Mouse (Mus musculus) midbrain, embryonic 15.5 days (tissue): ENCODE data around the gene Crebrf. TPM values are rescaled to one million over a fixed set of nuclear protein-coding genes. Genes with fewer than 3 reads are reported as not detected.

Source experiments
- ATAC-seq: fragments of 200-750 bp; cut with Nextera tagmentation; replicated peaks from 2 replicates; pipeline ENCODE4 v1.8.0; 2017; ENCODE audit warnings: moderate TSS enrichment
- H3K27ac ChIP-seq: fragments of 300-500 bp; sonication (generic); 2 replicates; pipeline ENCODE4 v1.5.1; 2015; ENCODE audit warnings: mild to moderate bottlenecking, inconsistent platforms
- H3K27me3 ChIP-seq: fragments of 300-500 bp; sonication (generic); replicated peaks from 2 replicates; pipeline ENCODE4 v1.6.1; 2015; ENCODE audit warnings: inconsistent platforms
- H3K36me3 ChIP-seq: fragments of 300-500 bp; sonication (generic); replicated peaks from 2 replicates; pipeline ENCODE4 v1.6.1; 2015; ENCODE audit warnings: inconsistent platforms
- H3K4me1 ChIP-seq: fragments of 300-500 bp; sonication (generic); 2 replicates; pipeline ENCODE4 v1.6.1; 2015; ENCODE audit warnings: inconsistent platforms
- H3K4me2 ChIP-seq: fragments of 300-500 bp; sonication (generic); 2 replicates; pipeline ENCODE4 v1.6.1; 2015; ENCODE audit warnings: inconsistent platforms, mild to moderate bottlenecking, moderate library complexity
- H3K4me3 ChIP-seq: fragments of 300-500 bp; sonication (generic); 2 replicates; pipeline ENCODE4 v1.5.1; 2015; ENCODE audit warnings: mild to moderate bottlenecking, inconsistent platforms
- H3K9ac ChIP-seq: fragments of 300-500 bp; sonication (generic); 2 replicates; pipeline ENCODE4 v1.6.1; 2015; ENCODE audit warnings: mild to moderate bottlenecking, inconsistent platforms
- H3K9me3 ChIP-seq: fragments of 300-500 bp; sonication (generic); 2 replicates; pipeline ENCODE4 v1.6.1; 2016; ENCODE audit warnings: inconsistent platforms
- WGBS: fragments of 180-500 bp; shearing (Covaris S2); methylation state at CpG from one replicate; pipeline ENCODE4 v1.1.7; 2015; ENCODE audit warnings: mixed read lengths; 5-methylcytosine and 5-hydroxymethylcytosine counted together
- polyA plus RNA-seq: library from polyadenylated mRNA; unstranded; fragments of >200 nt; fragmentation: Nextera tagmentation; extraction: Ambion mirVana; gene quantifications from 2 replicates; pipeline ENCODE4 v1.2.1, GENCODE M21; 2015

The Crebrf gene
- polyA plus RNA-seq, 1 experiment from 2014 or later: 14.8 TPM

- H3K4me1 ChIP-seq: no peaks in the 10 kb centered on the region
- H3K9me3 ChIP-seq: no peaks in the 10 kb centered on the region
- H3K9ac ChIP-seq: no peak overlapping the region
- no peaks in the 10 kb centered on the region for H3K36me3 ChIP-seq
- H3K4me2 ChIP-seq: no peak overlapping the region
- no peaks in the 10 kb centered on the region for H3K27me3 ChIP-seq
- H3K27ac ChIP-seq: no peak overlapping the region
- no peak for ATAC-seq
- no peak overlapping the region for H3K4me3 ChIP-seq
- 82% methylated on average over 2 of the region's 2 CpGs for WGBS
Observed at GRCm38 (mm10) chr17:26812607-26813006, 97.2 kb downstream of the Crebrf start.

DNA sequence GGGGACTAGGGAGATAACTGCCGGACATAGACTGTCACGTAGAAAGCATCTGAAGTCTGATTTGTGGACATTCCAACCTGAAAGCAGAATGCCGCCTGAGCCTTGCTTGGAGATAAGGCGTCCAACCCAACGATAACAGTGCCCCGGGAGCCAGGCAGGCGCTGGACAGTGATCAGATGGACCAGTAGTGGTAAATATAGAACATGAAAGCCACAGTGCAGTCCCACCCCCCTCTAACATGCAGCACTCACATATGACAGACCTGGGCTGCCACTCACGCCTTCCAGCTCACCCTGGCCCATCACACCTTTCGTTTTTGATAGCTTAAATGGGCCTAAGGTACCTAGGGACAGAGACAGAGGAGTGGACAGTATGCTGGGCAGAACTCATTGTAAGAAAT is 98.0 kb downstream of the Crebrf start:
- H3K27me3 ChIP-seq: no peaks in the 10 kb centered on the region
- no peak overlapping the region for H3K4me3 ChIP-seq
- no peak overlapping the region for H3K27ac ChIP-seq
- no peak overlapping the region for H3K9ac ChIP-seq
- H3K4me2 ChIP-seq: no peak overlapping the region
- WGBS: 82% methylated on average over 9 of the region's 9 CpGs
- no peaks in the 10 kb centered on the region for H3K9me3 ChIP-seq
- no peaks in the 10 kb centered on the region for H3K36me3 ChIP-seq
- no peaks in the 10 kb centered on the region for H3K4me1 ChIP-seq
- ATAC-seq: no peak

DNA sequence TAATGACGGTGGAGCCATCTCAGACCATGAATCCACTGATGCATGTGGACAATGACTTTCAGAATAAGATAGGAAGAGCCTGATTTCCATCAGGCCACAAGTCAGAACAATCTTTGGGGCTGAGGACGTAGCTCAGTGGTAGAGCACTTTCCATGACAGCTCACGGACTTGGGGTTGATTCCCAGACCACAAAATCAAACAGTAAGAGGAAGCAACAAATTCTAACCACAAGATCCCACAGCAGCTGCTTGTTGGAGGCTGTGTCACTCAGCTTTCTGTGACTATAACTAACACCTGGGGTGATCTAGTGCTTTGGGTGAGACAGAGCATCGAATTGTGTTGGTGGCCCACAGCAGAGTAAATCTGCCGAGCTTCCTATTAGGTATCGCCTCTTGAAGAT is 101.4 kb downstream of the Crebrf start:
- 74% methylated on average over 6 of the region's 6 CpGs for WGBS

DNA sequence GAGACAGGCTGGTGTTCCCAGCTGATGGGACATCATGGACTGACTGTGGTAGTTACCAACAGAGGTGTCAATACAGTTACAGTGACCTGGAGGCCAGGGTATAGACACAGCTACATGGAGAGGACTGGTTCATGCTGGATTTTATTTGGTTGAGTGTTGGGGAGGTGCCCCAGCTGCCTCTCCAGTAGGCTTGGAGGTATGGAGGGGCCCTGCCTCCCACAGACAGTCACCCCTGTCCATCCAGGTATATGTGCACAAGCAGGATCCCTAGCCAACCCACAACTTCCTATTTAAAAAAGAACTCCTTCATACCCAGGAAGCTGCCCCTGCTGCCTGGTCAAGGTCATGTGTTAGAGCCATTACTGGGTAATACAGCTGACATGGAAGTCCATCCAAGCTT is 102.3 kb downstream of the Crebrf start:
- Histone ChIP-seq H3K9me3 (no peaks in the 10 kb centered on the region), H3K27ac (no peak overlapping the region), H3K4me1 (no peaks in the 10 kb centered on the region), H3K27me3 (0 out of 2 replicates have a peak, but pooled peaks cover 2% of the 10 kb centered on the region), H3K36me3 (no peaks in the 10 kb centered on the region), H3K9ac (no peak overlapping the region), H3K4me3 (no peak overlapping the region), H3K4me2 (no peak overlapping the region)
- no peak for ATAC-seq

More for the DNA sequence above, 101.4 kb downstream of the Crebrf start:
- Histone ChIP-seq H3K4me1 (no peaks in the 10 kb centered on the region), H3K27me3 (0 out of 2 replicates have a peak, but pooled peaks cover 2% of the 10 kb centered on the region), H3K9me3 (no peaks in the 10 kb centered on the region), H3K4me3 (no peak overlapping the region), H3K4me2 (no peak overlapping the region), H3K36me3 (no peaks in the 10 kb centered on the region), H3K9ac (no peak overlapping the region), H3K27ac (no peak overlapping the region)
- no peak for ATAC-seq

GRCm38 (mm10) chr17:26826131-26826530 is 110.7 kb downstream of the Crebrf start:
- Histone ChIP-seq H3K36me3 (no peaks in the 10 kb centered on the region), H3K4me1 (no peaks in the 10 kb centered on the region), H3K27ac (no peak overlapping the region), H3K27me3 (no peaks in the 10 kb centered on the region; the same call in 1 of the 2 replicates), H3K4me2 (no peak overlapping the region), H3K9ac (no peak overlapping the region), H3K4me3 (no peak overlapping the region), H3K9me3 (no peaks in the 10 kb centered on the region)
- WGBS: 75% methylated on average over 16 of the region's 17 CpGs
- ATAC-seq: no peak

Other genes with a start within 250 kb of the Crebrf start
- 100 and 109 TPM in 2 replicates for gene Ergic1, start 154.2 kb upstream of the Crebrf start, polyA plus RNA-seq
- 42.5 and 42.8 TPM in 2 replicates for gene Dusp1, start 153.5 kb upstream of the Crebrf start, polyA plus RNA-seq
- 82.7 and 89.4 TPM in 2 replicates for gene Atp6v0e, start 52.4 kb upstream of the Crebrf start, polyA plus RNA-seq
- gene Bnip1, start 65.4 kb downstream of the Crebrf start, polyA plus RNA-seq: 60.6 and 61.5 TPM in 2 replicates
- gene Nkx2-5, start 129.4 kb downstream of the Crebrf start, polyA plus RNA-seq: 0.10 and 0.92 TPM in 2 replicates
- gene Kifc5b, start 201.4 kb downstream of the Crebrf start, polyA plus RNA-seq: 3.3 and 3.5 TPM in 2 replicates
- 27.2 and 29.5 TPM in 2 replicates for gene Phf1, start 217.4 kb downstream of the Crebrf start, polyA plus RNA-seq
- 127 and 131 TPM in 2 replicates for gene Cuta, start 223.9 kb downstream of the Crebrf start, polyA plus RNA-seq
- gene Syngap1, start 225.6 kb downstream of the Crebrf start, polyA plus RNA-seq: 6.0 and 7.3 TPM in 2 replicates